18 mouse cellular contexts compared by ENCODE assay signal in genomic region chr12:29904101-29904874, GRCm38 (mm10). TPM values are rescaled to one million over a fixed set of nuclear protein-coding genes. Genes with fewer than 3 reads are reported as not detected.
DNase-seq lines count a peak whose midpoint lies in the region.
"Had no signal": no experiment of that assay in that cellular context is flagged by ENCODE, and none has a peak within 500 bp of the region (broad histone marks: within the 10 kb centered on the region; RNA-seq: fewer than 3 reads in every experiment).

No protein-coding gene starts in this region.

- no peaks in the 10 kb centered on the region for H3K9me3 ChIP-seq in hindbrain, embryonic 10.5 days
- H3K9me3 ChIP-seq: embryonic facial prominence, embryonic 12.5 days; forebrain, embryonic 12.5 days; liver, embryonic 12.5 days had no signal

- no peaks in the 10 kb centered on the region for H3K27me3 ChIP-seq in hindbrain, embryonic 10.5 days (ENCODE audit: insufficient read depth, poor library complexity, severe bottlenecking)
- H3K27me3 ChIP-seq: embryonic facial prominence, embryonic 12.5 days; forebrain, embryonic 12.5 days; liver, embryonic 12.5 days had no signal

- WGBS in hindbrain, embryonic 10.5 days = 75% methylated on average over 4 of the region's 4 CpGs

- DNase-seq in gastrocnemius, adult 18-20 months (ENCODE audit: low spot score) = peak; percentile 50
- DNase-seq in gastrocnemius, postnatal 4 days (ENCODE audit: low spot score in 2 of 2) = no peak
- peak; percentile 10 for DNase-seq in lung, postnatal 10 days
- DNase-seq in lung, postnatal 14 days = no peak
- peak; percentile 14 for DNase-seq in cerebellum, adult 8-10 months
- DNase-seq in gastrocnemius, postnatal 10 days = peak; percentile 24
- no peak for DNase-seq in thymus, postnatal 0 days (ENCODE audit: low spot score)
- no peak for DNase-seq in hindbrain, embryonic 10.5 days (ENCODE audit: low spot score)
- DNase-seq: thymus, postnatal 4 days had no signal

- H3K36me3 ChIP-seq in hindbrain, embryonic 10.5 days = no peaks in the 10 kb centered on the region
- H3K36me3 ChIP-seq: embryonic facial prominence, embryonic 12.5 days; forebrain, embryonic 12.5 days; G1E; liver, embryonic 12.5 days had no signal

- no peak overlapping the region for H3K4me3 ChIP-seq in hindbrain, embryonic 10.5 days
- H3K4me3 ChIP-seq: embryonic facial prominence, embryonic 12.5 days; forebrain, embryonic 12.5 days; heart, adult 2 months; liver, embryonic 12.5 days had no signal

- no peak overlapping the region for H3K27ac ChIP-seq in hindbrain, embryonic 10.5 days
- H3K27ac ChIP-seq: embryonic facial prominence, embryonic 12.5 days; forebrain, embryonic 12.5 days; heart, adult 2 months; kidney, postnatal 0 days; liver, embryonic 12.5 days; stomach, postnatal 0 days had no signal

- no peaks in the 10 kb centered on the region for H3K4me1 ChIP-seq in hindbrain, embryonic 10.5 days (replicated peaks)
- H3K4me1 ChIP-seq: embryonic facial prominence, embryonic 12.5 days; forebrain, embryonic 12.5 days; liver, embryonic 12.5 days had no signal

RNA-seq across cellular contexts. Expression of gene Pxdn, which starts 33.1 kb away (rescaled TPM):
- total RNA-seq in gastrocnemius, adult 18-20 months (2021) = 1 to 10 TPM; 5.9 to 6.4 TPM
- total RNA-seq in gastrocnemius, postnatal 4 days (2021) = 100 to 1,000 TPM; 150 to 160 TPM
- 100 to 1,000 TPM in 1 of 2 experiments, 10 to 100 TPM in 1; 83.3 to 107 TPM for total RNA-seq in gastrocnemius, postnatal 10 days (2021)
- 6.8 and 6.9 TPM in 2 replicates for polyA plus RNA-seq in thymus, postnatal 0 days (2015; fragmentation: Nextera tagmentation; extraction: Ambion mirVana)
- polyA plus RNA-seq in hindbrain, embryonic 10.5 days (2016; fragmentation: Nextera tagmentation; extraction: Ambion mirVana) = 71.4 and 78.2 TPM in 2 replicates
- total RNA-seq: megakaryocyte progenitor cell, adult 5-6 weeks had no signal
- polyA plus RNA-seq: G1E; inflammation-experienced regulatory T-cells, adult 6 months had no signal

Comparison
In these comparisons a context has a peak if more than half of its experiments do, and no peak if none do; other contexts are left out.
1. DNase-seq: peak in gastrocnemius, adult 18-20 months (single experiment), lung, postnatal 10 days (single experiment), cerebellum, adult 8-10 months (single experiment) and gastrocnemius, postnatal 10 days (single experiment); none in gastrocnemius, postnatal 4 days (0 of 2), lung, postnatal 14 days (single experiment), thymus, postnatal 0 days (single experiment) and hindbrain, embryonic 10.5 days (single experiment).
2. RNA of gene Pxdn, which starts 33.1 kb away (total RNA-seq): 150 to 160 TPM in gastrocnemius, postnatal 4 days and 83.3 to 107 TPM in gastrocnemius, postnatal 10 days; 5.9 to 6.4 TPM in gastrocnemius, adult 18-20 months; every median in the first group is over 10 times any median in the second.